Mouse (Mus musculus) limb, embryonic 14.5 days (tissue): Measurements from ENCODE around the gene Ifitm6. TPM values are rescaled to one million over a fixed set of nuclear protein-coding genes. Genes with fewer than 3 reads are reported as not detected.

Source experiments
- ATAC-seq: fragments of 200-750 bp; cut with Nextera tagmentation; 2 replicates; pipeline ENCODE4 v1.8.0; 2017; ENCODE audit warnings: low read depth, moderate number of reproducible peaks, moderate TSS enrichment; ENCODE audit not compliant: low FRiP score
- DNase-seq: peaks from one replicate; pipeline ENCODE4 v3.0.0-alpha.2; 2015; ENCODE audit warnings: low spot score
- H3K27ac ChIP-seq: fragments of 300-500 bp; sonication (generic); replicated peaks from 2 replicates; pipeline ENCODE4 v1.5.1; 2014; ENCODE audit warnings: low read depth, mild to moderate bottlenecking, low read length, moderate library complexity, mixed read lengths
- H3K27me3 ChIP-seq: fragments of 300-500 bp; sonication (generic); 2 replicates; pipeline ENCODE4 v1.6.1; 2014; ENCODE audit warnings: low read length, mixed read lengths; ENCODE audit not compliant: control insufficient read depth, insufficient read depth
- H3K36me3 ChIP-seq: fragments of 300-500 bp; sonication (generic); 2 replicates; pipeline ENCODE4 v1.6.1; 2014; ENCODE audit warnings: mild to moderate bottlenecking, low read length, moderate library complexity, mixed read lengths; ENCODE audit not compliant: control insufficient read depth, insufficient read depth
- H3K4me1 ChIP-seq: fragments of 300-500 bp; sonication (generic); 2 replicates; pipeline ENCODE4 v1.6.1; 2014; ENCODE audit warnings: antibody characterized with exemption, low read length, mixed read lengths; ENCODE audit not compliant: control insufficient read depth, insufficient read depth
- H3K4me2 ChIP-seq: fragments of 300-500 bp; sonication (generic); replicated peaks from 2 replicates; pipeline ENCODE4 v1.6.1; 2014; ENCODE audit warnings: low read depth, mild to moderate bottlenecking, low read length, moderate library complexity; ENCODE audit not compliant: severe bottlenecking
- H3K4me3 ChIP-seq: fragments of 300-500 bp; sonication (generic); replicated peaks from 2 replicates; pipeline ENCODE4 v1.5.1; 2014; ENCODE audit warnings: low read length
- H3K9ac ChIP-seq: fragments of 300-500 bp; sonication (generic); 2 replicates; pipeline ENCODE4 v1.6.1; 2014; ENCODE audit warnings: mild to moderate bottlenecking, low read depth, low read length, moderate library complexity; ENCODE audit not compliant: severe bottlenecking
- H3K9me3 ChIP-seq: fragments of 300-500 bp; sonication (generic); 2 replicates; pipeline ENCODE4 v1.6.1; 2016; ENCODE audit warnings: low read length; ENCODE audit not compliant: control insufficient read depth
- POLR2A ChIP-seq: fragments of 200-500 bp; IDR thresholded peaks from 2 replicates; pipeline ENCODE4 v1.8.0; 2012; ENCODE audit warnings: inconsistent platforms, mild to moderate bottlenecking, moderate library complexity, borderline replicate concordance; ENCODE audit not compliant: insufficient read depth, insufficient read length; ENCODE audit errors: extremely low read depth
- WGBS: fragments of 180-500 bp; shearing (Covaris S2); extraction: QIAGEN DNeasy Blood & Tissue Kit; methylation state at CpG from one replicate; pipeline ENCODE4 v1.1.7; 2014; 5-methylcytosine and 5-hydroxymethylcytosine counted together
- polyA plus RNA-seq, 2 experiments: library from polyadenylated mRNA; depleted of rRNA in 1 of 2; stranded (reverse) in 1 of 2; unstranded in 1 of 2; fragments of >200 nt; fragmentation: Nextera tagmentation in 1 of 2; extraction: Ambion mirVana in 1 of 2; gene quantifications; 2 replicates each; pipeline versions ENCODE4 v1.2.1 to v1.2.3; 2012 to 2014

Ifitm6 gene
- polyA plus RNA-seq, 2 experiments: 1.7 to 1.8 TPM

DNA sequence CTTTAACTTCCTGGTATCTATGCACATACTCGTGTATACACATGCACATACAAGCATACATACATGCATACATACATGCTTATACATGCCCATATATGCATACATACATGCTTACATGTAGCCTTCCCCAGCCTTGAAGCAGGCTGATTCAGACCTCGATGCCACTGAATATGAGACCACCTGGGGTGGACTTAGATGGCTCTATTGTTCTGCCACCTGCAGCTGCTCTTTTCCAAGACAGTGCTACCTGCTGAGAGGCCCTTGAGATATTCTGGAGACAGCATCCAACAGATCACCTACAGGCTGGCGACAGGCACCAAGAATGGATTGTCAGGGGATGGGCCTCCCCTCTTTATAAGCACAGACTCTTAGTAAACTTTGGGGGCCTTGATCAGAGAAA, 12.7 kb upstream of the Ifitm6 start:
- no peaks in the 10 kb centered on the region for H3K36me3 ChIP-seq
- no peak overlapping the region for H3K4me3 ChIP-seq
- no peak overlapping the region for H3K4me2 ChIP-seq
- no peak overlapping the region for H3K27ac ChIP-seq
- H3K9ac ChIP-seq: no peak overlapping the region
- WGBS: 71% methylated on average over 3 of the region's 3 CpGs
- no peaks in the 10 kb centered on the region for H3K27me3 ChIP-seq
- ATAC-seq (no peak), DNase-seq (no peak)
- 0 out of 2 replicates have a peak, but pooled peaks cover 3% of the 10 kb centered on the region for H3K4me1 ChIP-seq
- H3K9me3 ChIP-seq: no peaks in the 10 kb centered on the region
- no peak for TF ChIP-seq POLR2A

DNA sequence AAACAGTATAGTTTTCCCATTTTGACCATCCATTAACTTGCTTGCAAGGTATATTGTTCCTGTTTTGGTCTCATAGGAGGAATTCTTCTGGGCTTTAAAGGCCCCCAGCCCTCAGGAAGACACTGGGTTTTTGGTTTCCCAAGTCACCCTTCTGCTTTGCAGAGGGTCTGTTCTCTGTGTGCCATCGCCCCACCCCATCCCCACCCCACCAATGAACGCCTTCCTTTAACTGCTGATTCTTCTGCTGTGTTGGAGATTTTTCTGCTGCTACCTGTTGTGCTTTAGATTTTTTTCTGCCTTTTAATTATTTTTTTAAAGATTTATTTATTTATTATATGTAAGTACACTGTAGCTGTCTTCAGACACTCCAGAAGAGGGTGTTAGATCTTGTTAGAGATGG, 11.1 kb upstream of the Ifitm6 start, which contains the start of gene Gm17387:
TSS of gene Gm17387 (plus strand) at position 301 of the 400 bp plus-strand sequence.
- no peak within 1 kb of the TSS for H3K4me3 ChIP-seq
- no peak for ATAC-seq

DNA sequence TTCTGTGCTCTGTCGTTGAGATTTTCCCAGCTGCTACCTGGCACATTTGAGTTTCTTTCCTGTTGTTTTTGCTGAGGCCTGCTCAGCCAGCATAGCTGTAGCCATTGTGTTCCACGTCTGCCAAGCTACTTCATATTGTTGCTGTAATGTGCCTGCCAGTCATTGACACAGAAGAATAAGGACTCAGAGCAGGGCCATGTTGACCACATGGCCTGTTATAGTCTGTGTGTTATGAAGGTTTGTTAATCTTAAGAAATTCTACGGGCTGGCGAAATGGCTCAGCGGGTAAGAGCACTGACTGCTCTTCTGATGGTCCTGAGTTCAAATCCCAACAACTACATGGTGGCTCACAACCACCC, 9.0 kb upstream of the Ifitm6 start:
- no peak for TF ChIP-seq POLR2A
- Histone ChIP-seq H3K9me3 (no peaks in the 10 kb centered on the region), H3K27me3 (no peaks in the 10 kb centered on the region), H3K4me2 (no peak overlapping the region), H3K27ac (no peak overlapping the region), H3K36me3 (no peaks in the 10 kb centered on the region), H3K4me1 (no peaks in the 10 kb centered on the region), H3K4me3 (no peak overlapping the region), H3K9ac (no peak overlapping the region)
- ATAC-seq (no peak), DNase-seq (no peak)
- 71% methylated on average over 5 of the region's 5 CpGs for WGBS

More for the DNA sequence above, 11.1 kb upstream of the Ifitm6 start, which contains the start of gene Gm17387:
- DNase-seq: no peak
- H3K36me3 ChIP-seq: no peaks in the 10 kb centered on the region
- no peak within 1 kb of the TSS for H3K4me2 ChIP-seq
- no peak within 1 kb of the TSS for H3K27ac ChIP-seq
- H3K4me1 ChIP-seq: 0 out of 2 replicates have a peak, but pooled peaks cover 3% of the 10 kb centered on the region
- H3K27me3 ChIP-seq: no peaks in the 10 kb centered on the region
- no peaks in the 10 kb centered on the region for H3K9me3 ChIP-seq
- 91% methylated on average over 2 of the region's 2 CpGs for WGBS
- no peak for TF ChIP-seq POLR2A
- H3K9ac ChIP-seq: no peak within 1 kb of the TSS

DNA sequence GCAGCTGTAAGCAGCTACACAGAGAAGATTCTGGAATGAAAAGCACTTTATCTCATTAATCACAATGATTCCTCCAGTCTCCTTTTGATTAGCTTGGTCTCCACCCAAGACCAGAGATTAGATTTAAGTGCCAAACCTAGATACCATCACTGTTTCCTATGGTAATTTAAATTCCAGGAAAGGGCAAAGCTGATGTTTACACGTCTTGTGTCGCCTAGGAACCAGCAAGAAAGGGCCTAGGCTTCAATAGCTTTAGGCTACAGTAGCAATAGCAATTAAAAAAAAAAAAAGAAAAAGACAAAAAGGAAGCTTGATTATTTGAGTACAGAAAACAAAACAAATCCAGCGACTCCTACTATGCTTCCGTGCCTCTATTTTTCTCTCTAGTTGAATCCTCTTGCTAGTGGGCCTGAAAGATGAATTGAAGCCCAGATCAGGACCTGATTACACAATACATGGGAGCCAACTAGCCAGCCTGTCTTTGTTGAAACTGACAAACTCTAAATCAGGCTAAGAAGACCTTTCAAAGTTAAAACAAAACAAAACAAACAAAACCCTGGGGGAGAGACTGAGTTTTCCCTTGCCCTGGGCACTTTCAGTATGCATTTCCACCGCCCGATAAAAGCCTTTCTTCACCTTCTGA, 8.5 kb upstream of the Ifitm6 start:
- Histone ChIP-seq H3K36me3 (no peaks in the 10 kb centered on the region), H3K9ac (no peak overlapping the region), H3K27me3 (no peaks in the 10 kb centered on the region), H3K27ac (no peak overlapping the region), H3K4me1 (no peaks in the 10 kb centered on the region), H3K4me2 (no peak overlapping the region), H3K4me3 (no peak overlapping the region), H3K9me3 (no peaks in the 10 kb centered on the region)
- TF ChIP-seq POLR2A: no peak
- DNase-seq: no peak
- ATAC-seq: no peak
- 66% methylated on average over 6 of the region's 6 CpGs for WGBS

DNA sequence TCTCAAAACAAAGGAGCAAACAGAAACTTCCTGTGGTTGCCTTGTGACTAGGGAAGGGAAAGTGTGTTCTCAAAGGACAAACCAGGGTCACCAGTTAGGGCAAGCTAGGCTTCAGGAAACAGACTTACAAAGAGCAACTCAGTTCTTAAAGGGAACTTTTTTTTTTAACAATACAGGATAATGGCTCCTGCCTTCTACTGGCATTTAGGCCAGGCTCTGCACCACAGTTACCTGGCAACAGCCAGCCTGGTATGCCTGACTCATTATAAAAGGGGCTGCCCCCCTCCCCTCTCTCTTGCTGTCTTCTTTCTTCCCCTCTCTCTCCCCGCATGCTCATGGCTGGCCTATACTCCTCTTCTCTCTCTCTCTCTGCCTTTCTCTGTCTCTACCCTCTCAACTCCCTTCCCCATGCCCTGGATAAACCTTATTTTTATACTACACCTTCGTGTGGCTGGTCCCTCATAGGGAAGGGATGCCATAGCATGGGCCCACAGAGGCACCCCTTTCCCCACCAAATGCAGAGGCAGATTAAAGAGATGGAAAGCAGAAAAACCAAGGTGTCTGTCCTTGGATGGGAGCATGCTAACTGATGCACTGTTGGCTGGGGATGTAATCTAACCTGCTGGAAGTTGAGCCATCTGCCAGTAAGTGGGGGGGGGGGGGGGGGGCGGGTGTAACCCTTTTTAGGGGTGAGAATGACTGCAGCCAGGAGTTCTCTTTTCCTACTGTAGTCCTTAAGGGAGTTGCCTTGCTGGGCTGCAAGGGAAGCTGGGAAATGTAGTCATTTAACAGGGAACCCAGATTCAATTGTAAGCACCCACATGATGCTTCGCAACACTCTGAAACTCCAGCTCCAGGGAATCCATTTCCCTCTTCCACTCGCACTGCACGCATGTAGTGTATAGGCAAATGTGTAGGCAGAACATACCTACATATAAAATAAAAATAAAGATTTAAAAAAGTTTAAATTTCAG, 7.4 kb upstream of the Ifitm6 start:
- no peaks in the 10 kb centered on the region for H3K27me3 ChIP-seq

More for the DNA sequence above, 7.4 kb upstream of the Ifitm6 start:
- no peak overlapping the region for H3K4me3 ChIP-seq
- DNase-seq (no peak), ATAC-seq (no peak)
- H3K4me2 ChIP-seq: no peak overlapping the region
- H3K27ac ChIP-seq: no peak overlapping the region
- WGBS: 56% methylated on average over 5 of the region's 6 CpGs
- TF ChIP-seq POLR2A: no peak
- no peaks in the 10 kb centered on the region for H3K9me3 ChIP-seq
- no peak overlapping the region for H3K9ac ChIP-seq
- no peaks in the 10 kb centered on the region for H3K4me1 ChIP-seq
- H3K36me3 ChIP-seq: no peaks in the 10 kb centered on the region
